Mouse (Mus musculus) testis, adult 2 months (tissue): ENCODE measurements around the gene Sec24c.

ENCODE experiments used
- CTCF ChIP-seq: fragments of 200-500 bp; IDR thresholded peaks from 2 replicates; pipeline ENCODE4 v1.5.1; 2012; ENCODE audit warnings: low read depth, mild to moderate bottlenecking, inconsistent platforms, low read length, moderate library complexity; ENCODE audit not compliant: control insufficient read depth, insufficient read depth, insufficient replicate concordance
- POLR2A ChIP-seq: fragments of 200-500 bp; IDR thresholded peaks from 2 replicates; pipeline ENCODE4 v1.6.1; 2012; ENCODE audit warnings: low read depth, mild to moderate bottlenecking, inconsistent platforms, low read length, moderate library complexity; ENCODE audit not compliant: control insufficient read depth

DNA sequence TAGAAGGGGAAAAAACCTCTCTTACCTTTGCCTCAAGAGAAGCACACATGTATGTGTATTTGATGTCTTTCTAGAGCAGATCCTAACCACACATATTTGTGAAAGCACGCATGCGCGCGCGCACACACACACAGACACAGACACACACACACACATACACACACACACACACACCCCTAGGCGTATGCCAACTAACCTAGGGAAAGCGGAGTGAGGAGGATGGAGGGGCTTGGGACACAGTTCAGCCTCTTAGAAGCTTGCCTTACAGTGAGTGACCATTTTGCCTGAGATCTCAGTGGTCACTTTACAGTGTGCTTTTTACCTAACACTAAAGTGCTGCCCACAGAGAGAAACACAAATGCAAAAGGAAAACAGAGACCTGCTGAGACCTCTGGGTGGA lies 14.4 kb upstream of the Sec24c start:
- TF ChIP-seq POLR2A (no peak), CTCF (no peak)
